Mouse (Mus musculus): ENCODE measurements at regions not wholly inside any gene's neighbourhood (a gene's known extent, or its start where the extent isn't known, plus 50 kb on each side); places are given as distances from the start of the nearest gene placed in this dataset.

- no peak overlapping the region for H3K4me3 ChIP-seq (replicated peaks; ENCODE audit: low read length)
- no peaks in the 10 kb centered on the region for H3K9me3 ChIP-seq (ENCODE audit: low read length)
- no peaks in the 10 kb centered on the region for H3K36me3 ChIP-seq (ENCODE audit: insufficient read depth, low read length)
- TF ChIP-seq CTCF (conservative IDR thresholded peaks at IDR 0.05; ENCODE audit: low read length) (no peak), POU5F1 (IDR thresholded peaks at IDR 0.05; ENCODE audit: borderline replicate concordance, low read length) (no peak), NANOG (IDR thresholded peaks at IDR 0.05; ENCODE audit: borderline replicate concordance, low read length) (no peak)
- no peaks in the 10 kb centered on the region for H3K27me3 ChIP-seq (ENCODE audit: insufficient read depth, low read length)
- no peaks in the 10 kb centered on the region for H3K4me1 ChIP-seq (replicated peaks; ENCODE audit: low read depth, low read length)
Measured at GRCm38 (mm10) chr1:186287831-186288230, 170.7 kb upstream of the Lyplal1 start.

DNA sequence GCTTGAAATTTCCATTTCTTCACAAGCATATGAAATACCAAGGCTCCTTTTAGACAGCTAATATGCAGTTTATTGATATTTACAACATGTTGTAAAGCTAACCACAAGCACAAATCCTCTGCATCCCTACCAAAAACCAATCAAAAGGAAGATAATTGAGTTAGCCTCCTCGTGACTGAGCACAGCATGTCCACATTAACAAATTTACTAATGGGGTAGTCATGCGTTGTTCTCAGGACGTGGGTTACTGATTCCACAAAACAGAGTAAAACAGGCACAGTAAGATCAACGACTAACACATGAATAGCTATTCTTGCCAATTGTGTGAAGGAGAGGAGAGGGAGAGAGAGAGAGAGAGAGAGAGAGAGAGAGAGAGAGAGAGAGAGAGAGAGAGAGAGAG lies 169.3 kb upstream of the Lyplal1 start:
- Histone ChIP-seq H3K9me3 (ENCODE audit: low read length) (no peaks in the 10 kb centered on the region), H3K4me1 (replicated peaks; ENCODE audit: low read depth, low read length) (no peaks in the 10 kb centered on the region), H3K36me3 (ENCODE audit: insufficient read depth, low read length) (no peaks in the 10 kb centered on the region), H3K27me3 (ENCODE audit: insufficient read depth, low read length) (no peaks in the 10 kb centered on the region), H3K4me3 (replicated peaks; ENCODE audit: low read length) (no peak overlapping the region)
- no peak for TF ChIP-seq POU5F1 (IDR thresholded peaks at IDR 0.05; ENCODE audit: borderline replicate concordance, low read length)
- TF ChIP-seq CTCF (conservative IDR thresholded peaks at IDR 0.05; ENCODE audit: low read length): no peak
- no peak for TF ChIP-seq NANOG (IDR thresholded peaks at IDR 0.05; ENCODE audit: borderline replicate concordance, low read length)

- Histone ChIP-seq H3K9me3 (ENCODE audit: low read length) (no peaks in the 10 kb centered on the region), H3K27me3 (ENCODE audit: insufficient read depth, low read length) (no peaks in the 10 kb centered on the region), H3K4me3 (replicated peaks; ENCODE audit: low read length) (no peak overlapping the region), H3K4me1 (replicated peaks; ENCODE audit: low read depth, low read length) (peaks cover 6% of the 10 kb centered on the region; the same call in 1 of the 2 replicates), H3K36me3 (ENCODE audit: insufficient read depth, low read length) (no peaks in the 10 kb centered on the region)
- no peak for TF ChIP-seq CTCF (conservative IDR thresholded peaks at IDR 0.05; ENCODE audit: low read length)
- no peak for TF ChIP-seq NANOG (IDR thresholded peaks at IDR 0.05; ENCODE audit: borderline replicate concordance, low read length)
- TF ChIP-seq POU5F1 (IDR thresholded peaks at IDR 0.05; ENCODE audit: borderline replicate concordance, low read length): no peak
Measured at GRCm38 (mm10) chr1:186277981-186278634, 161.0 kb upstream of the Lyplal1 start.

DNA sequence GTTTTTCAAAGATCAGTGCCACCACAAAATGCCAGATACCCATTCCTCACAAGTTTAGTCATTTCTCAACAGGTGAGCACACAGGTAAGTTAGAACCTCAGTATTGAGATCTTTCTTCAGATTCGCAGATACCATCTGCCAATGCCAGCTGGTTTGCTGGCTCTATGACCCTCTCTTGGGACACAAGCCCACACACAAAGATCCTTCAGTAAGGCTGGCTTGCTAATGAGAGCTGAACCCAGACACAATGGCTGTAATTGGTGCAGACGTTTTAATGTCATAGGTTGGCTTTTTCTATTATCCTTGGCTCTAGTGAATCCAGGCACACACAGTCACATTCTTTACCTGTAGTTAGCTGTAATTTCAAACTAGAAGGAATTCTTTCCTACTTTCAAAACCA lies 154.3 kb upstream of the Lyplal1 start:
- TF ChIP-seq CTCF (conservative IDR thresholded peaks at IDR 0.05; ENCODE audit: low read length) (no peak), NANOG (IDR thresholded peaks at IDR 0.05; ENCODE audit: borderline replicate concordance, low read length) (no peak), POU5F1 (IDR thresholded peaks at IDR 0.05; ENCODE audit: borderline replicate concordance, low read length) (no peak)
- Histone ChIP-seq H3K27me3 (ENCODE audit: insufficient read depth, low read length) (no peaks in the 10 kb centered on the region), H3K9me3 (ENCODE audit: low read length) (peaks cover 2% of the 10 kb centered on the region; the same call in 1 of the 2 replicates)

DNA sequence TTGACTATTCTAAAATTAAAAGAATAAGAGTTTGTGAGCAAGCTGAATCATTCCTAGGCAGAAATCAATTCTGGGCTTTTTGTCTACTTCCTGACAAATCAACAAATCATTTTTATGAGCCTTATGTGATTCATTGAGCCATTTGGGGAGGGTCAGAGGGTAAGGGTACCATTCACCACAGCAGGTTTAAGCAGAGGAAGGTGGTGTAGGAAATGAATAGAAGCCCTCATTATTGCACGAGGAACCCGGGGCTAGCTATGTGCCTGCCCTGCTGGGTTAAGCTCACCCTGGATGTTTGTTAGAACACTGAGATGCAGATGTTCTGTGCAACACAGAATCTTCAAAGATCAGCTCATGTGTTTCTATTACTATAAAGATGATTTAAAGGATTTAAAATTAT lies 150.2 kb upstream of the Lyplal1 start:
- H3K4me1 ChIP-seq (replicated peaks; ENCODE audit: low read depth, low read length): peaks cover 25% of the 10 kb centered on the region
- H3K9me3 ChIP-seq (ENCODE audit: low read length): peaks cover 6% of the 10 kb centered on the region; the same call in 1 of the 2 replicates
- no peaks in the 10 kb centered on the region for H3K27me3 ChIP-seq (ENCODE audit: insufficient read depth, low read length)
- H3K4me3 ChIP-seq (replicated peaks; ENCODE audit: low read length): no peak overlapping the region
- no peak for TF ChIP-seq NANOG (IDR thresholded peaks at IDR 0.05; ENCODE audit: borderline replicate concordance, low read length)
- no peaks in the 10 kb centered on the region for H3K36me3 ChIP-seq (ENCODE audit: insufficient read depth, low read length)

More for the DNA sequence above, 154.3 kb upstream of the Lyplal1 start:
- H3K4me3 ChIP-seq (replicated peaks; ENCODE audit: low read length): no peak overlapping the region
- no peaks in the 10 kb centered on the region for H3K36me3 ChIP-seq (ENCODE audit: insufficient read depth, low read length)
- H3K4me1 ChIP-seq (replicated peaks; ENCODE audit: low read depth, low read length): peaks cover 11% of the 10 kb centered on the region; the same call in 1 of the 2 replicates

- Histone ChIP-seq H3K27me3 (ENCODE audit: insufficient read depth, low read length) (no peaks in the 10 kb centered on the region), H3K36me3 (ENCODE audit: insufficient read depth, low read length) (no peaks in the 10 kb centered on the region), H3K4me1 (replicated peaks; ENCODE audit: low read depth, low read length) (peaks cover 49% of the 10 kb centered on the region), H3K9me3 (ENCODE audit: low read length) (peaks cover 6% of the 10 kb centered on the region; the same call in 1 of the 2 replicates), H3K4me3 (replicated peaks; ENCODE audit: low read length) (no peak overlapping the region)
- TF ChIP-seq NANOG (IDR thresholded peaks at IDR 0.05; ENCODE audit: borderline replicate concordance, low read length) (no peak), CTCF (conservative IDR thresholded peaks at IDR 0.05; ENCODE audit: low read length) (no peak), POU5F1 (IDR thresholded peaks at IDR 0.05; ENCODE audit: borderline replicate concordance, low read length) (no peak)
Measured at GRCm38 (mm10) chr1:186264639-186265038, 147.5 kb upstream of the Lyplal1 start.

- peaks cover 51% of the 10 kb centered on the region for H3K4me1 ChIP-seq (replicated peaks; ENCODE audit: low read depth, low read length)
- TF ChIP-seq NANOG (IDR thresholded peaks at IDR 0.05; ENCODE audit: borderline replicate concordance, low read length) (no peak), CTCF (conservative IDR thresholded peaks at IDR 0.05; ENCODE audit: low read length) (no peak), POU5F1 (IDR thresholded peaks at IDR 0.05; ENCODE audit: borderline replicate concordance, low read length) (no peak)
- H3K36me3 ChIP-seq (ENCODE audit: insufficient read depth, low read length): no peaks in the 10 kb centered on the region
- H3K9me3 ChIP-seq (ENCODE audit: low read length): peaks cover 6% of the 10 kb centered on the region; the same call in 1 of the 2 replicates
- H3K4me3 ChIP-seq (replicated peaks; ENCODE audit: low read length): no peak overlapping the region
- no peaks in the 10 kb centered on the region for H3K27me3 ChIP-seq (ENCODE audit: insufficient read depth, low read length)
Measured at GRCm38 (mm10) chr1:186263955-186264354, 146.8 kb upstream of the Lyplal1 start.

GRCm38 (mm10) chr1:186263196-186263595 lies 146.1 kb upstream of the Lyplal1 start:
- Histone ChIP-seq H3K9me3 (ENCODE audit: low read length) (peaks cover 6% of the 10 kb centered on the region; the same call in 1 of the 2 replicates), H3K36me3 (ENCODE audit: insufficient read depth, low read length) (no peaks in the 10 kb centered on the region), H3K27me3 (ENCODE audit: insufficient read depth, low read length) (no peaks in the 10 kb centered on the region), H3K4me3 (replicated peaks; ENCODE audit: low read length) (no peak overlapping the region), H3K4me1 (replicated peaks; ENCODE audit: low read depth, low read length) (peaks cover 51% of the 10 kb centered on the region)
- TF ChIP-seq NANOG (IDR thresholded peaks at IDR 0.05; ENCODE audit: borderline replicate concordance, low read length) (no peak), POU5F1 (IDR thresholded peaks at IDR 0.05; ENCODE audit: borderline replicate concordance, low read length) (no peak), CTCF (conservative IDR thresholded peaks at IDR 0.05; ENCODE audit: low read length) (no peak)

DNA sequence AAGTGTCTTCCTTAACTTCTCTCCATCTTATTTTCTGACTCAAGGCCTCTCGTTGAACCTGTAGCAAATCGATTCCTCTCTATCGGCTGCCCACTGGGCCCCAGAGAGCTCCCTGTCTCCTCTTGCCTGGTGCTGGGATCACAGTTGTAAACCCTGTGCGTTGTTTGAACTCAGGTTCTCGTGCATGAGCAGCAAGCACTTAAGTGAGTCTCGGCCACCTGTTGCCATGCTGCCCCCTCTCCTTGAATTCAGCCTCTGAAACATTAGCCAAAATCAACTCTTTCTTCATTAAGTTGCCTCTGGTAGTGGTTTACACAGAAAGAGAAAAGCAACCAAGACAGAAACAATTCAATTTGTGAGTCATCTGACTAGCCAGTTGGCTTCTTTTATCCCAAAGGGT lies 144.9 kb upstream of the Lyplal1 start:
- TF ChIP-seq NANOG (IDR thresholded peaks at IDR 0.05; ENCODE audit: borderline replicate concordance, low read length) (no peak), POU5F1 (IDR thresholded peaks at IDR 0.05; ENCODE audit: borderline replicate concordance, low read length) (no peak), CTCF (conservative IDR thresholded peaks at IDR 0.05; ENCODE audit: low read length) (no peak)

More for the DNA sequence above, 144.9 kb upstream of the Lyplal1 start:
- peaks cover 58% of the 10 kb centered on the region for H3K4me1 ChIP-seq (replicated peaks; ENCODE audit: low read depth, low read length)
- H3K27me3 ChIP-seq (ENCODE audit: insufficient read depth, low read length): no peaks in the 10 kb centered on the region
- H3K36me3 ChIP-seq (ENCODE audit: insufficient read depth, low read length): no peaks in the 10 kb centered on the region
- peaks cover 6% of the 10 kb centered on the region; the same call in 1 of the 2 replicates for H3K9me3 ChIP-seq (ENCODE audit: low read length)
- H3K4me3 ChIP-seq (replicated peaks; ENCODE audit: low read length): no peak overlapping the region
